Mouse (Mus musculus) gastrocnemius, postnatal 36 days (tissue): ENCODE results near the gene Cux2. TPM values are rescaled to one million over a fixed set of nuclear protein-coding genes. Genes with fewer than 3 reads are reported as not detected.

Experiments
- DNase-seq, 2 experiments: peaks; one replicate each; pipeline ENCODE4 v3.0.0; 2022
- intact Hi-C: fragments of 180-260 bp; cut with DNase I; formaldehyde crosslinking; loops from one replicate; pipeline ENCODE4 v1.15.1; 2025
- total RNA-seq, 2 experiments: library from RNA; stranded (reverse); gene quantifications; 2 replicates each; pipeline ENCODE4 v1.2.3; 2021

Gene Cux2
- total RNA-seq, 2 experiments from 2014 or later = 1.9 to 2.3 TPM

DNA sequence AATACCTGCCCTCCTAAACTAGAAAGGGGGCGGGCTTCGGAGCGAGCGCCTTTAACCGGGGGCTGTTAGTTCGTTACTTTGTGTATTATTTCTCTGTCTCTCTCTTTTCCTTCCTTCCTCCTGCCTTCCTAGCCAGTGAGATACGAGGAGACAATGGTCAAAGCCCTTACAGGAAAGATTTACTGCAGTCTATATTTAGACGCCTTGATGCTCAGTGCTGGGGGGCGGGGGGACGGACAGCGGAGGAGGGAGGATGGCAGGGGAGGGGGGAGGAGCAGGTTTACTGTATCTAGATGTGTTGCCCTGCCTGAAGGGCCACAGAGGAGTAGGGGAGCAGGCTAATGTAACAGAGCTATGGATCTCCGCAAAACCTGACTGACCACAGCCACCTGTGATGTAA is 12.6 kb upstream of the Cux2 start:
- intact Hi-C loops = no loop called here
- no peak for DNase-seq

DNA sequence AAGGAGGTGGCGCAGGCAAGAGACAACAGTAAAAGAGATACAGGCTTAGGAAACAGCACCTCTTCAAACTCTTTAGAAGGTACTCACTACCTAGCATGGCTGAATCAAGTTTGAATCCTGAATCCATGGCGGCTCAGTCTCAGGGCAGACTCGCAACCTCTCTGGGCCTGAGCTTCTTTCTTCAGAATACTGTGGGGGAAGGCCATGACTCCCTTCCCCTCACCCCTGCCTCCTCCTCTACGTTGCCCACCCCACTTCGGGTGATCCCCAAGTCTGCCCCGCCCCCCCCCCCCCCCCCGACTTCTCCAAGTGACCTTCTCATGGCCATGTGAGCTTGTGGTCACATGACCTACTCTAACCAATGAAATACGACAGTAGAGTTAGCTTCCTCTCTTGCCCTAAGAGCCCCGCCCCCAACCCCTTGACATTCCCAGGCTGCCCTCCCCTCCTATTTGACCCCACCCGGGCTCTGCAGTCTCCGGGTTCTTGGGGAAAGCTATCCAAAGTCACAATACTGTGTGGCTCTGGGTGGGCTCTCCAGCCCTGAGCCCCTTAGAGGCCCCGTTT is 10.9 kb upstream of the Cux2 start:
- no peak for DNase-seq
- intact Hi-C loops = no loop called here

DNA sequence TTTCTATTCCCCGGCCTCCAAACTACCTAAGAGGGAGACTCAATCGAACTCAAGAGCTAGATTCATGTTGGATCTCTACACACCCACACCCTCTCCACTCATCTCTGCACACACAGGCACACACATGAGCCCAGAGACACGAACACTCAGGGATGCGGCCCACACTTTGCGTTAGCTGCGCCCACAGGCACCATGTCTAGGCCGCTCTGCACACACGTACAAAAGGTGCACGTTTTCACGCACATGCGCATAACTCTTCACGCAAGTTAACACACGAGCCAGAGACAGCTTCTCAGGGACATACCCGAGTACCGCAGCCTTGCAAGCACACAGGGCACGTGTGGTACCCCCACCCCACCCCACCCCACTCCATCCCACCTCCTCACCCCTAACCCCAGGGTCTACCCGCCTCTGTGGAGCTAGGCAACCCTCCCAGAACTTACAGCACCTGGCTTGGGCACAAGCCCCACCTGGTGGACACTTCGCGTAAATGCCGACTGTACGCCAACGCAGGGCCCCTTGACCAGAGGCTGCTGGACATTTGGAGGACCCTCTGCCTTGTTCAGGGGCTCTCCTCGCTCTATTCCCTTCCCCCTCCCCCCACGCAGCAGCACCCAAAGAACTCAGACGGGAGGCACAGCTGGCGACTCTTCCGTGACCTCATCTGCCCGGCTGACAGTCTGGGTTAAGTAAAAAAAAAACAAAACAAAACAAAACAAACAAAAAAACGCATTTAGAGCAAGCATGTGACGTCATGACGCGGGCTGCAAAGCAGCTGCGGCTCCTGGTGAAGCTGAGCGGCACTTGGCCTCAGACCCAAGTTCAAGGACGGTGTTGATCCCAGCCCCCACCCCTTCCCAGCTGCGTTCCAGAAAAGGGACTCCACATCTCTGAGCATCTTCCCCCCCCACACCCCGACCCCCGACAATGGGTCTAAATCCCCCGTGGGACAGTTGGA is 9.4 kb upstream of the Cux2 start:
- DNase-seq = peak; percentile 38 to 48
- intact Hi-C loops = loop anchor here (2.0 to 5.0 kb wide), 3 partner anchors 115 to 187 kb away; no protein-coding TSS in a partner anchor

DNA sequence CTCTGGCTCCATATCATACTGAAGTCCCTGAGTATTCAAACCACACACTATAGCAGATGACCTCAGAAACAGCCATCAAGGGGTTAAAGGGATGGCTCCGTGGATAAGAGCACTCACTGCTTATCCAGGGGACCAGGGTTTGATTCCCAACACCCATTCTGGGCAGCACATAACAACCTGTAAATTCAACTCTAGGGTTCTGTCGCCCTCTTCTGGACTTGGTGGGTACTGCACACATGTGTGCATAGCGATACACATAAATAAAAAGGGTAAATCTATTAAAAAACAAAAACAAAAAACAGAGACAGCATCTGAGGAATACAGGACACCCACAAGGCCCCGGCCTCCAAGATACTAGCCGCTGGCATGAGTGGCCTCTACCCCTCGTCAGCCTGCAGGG is 7.7 kb upstream of the Cux2 start:
- intact Hi-C loops = loop anchor here (2.0 to 5.0 kb wide), 3 partner anchors 113 to 185 kb away; no protein-coding TSS in a partner anchor

DNA sequence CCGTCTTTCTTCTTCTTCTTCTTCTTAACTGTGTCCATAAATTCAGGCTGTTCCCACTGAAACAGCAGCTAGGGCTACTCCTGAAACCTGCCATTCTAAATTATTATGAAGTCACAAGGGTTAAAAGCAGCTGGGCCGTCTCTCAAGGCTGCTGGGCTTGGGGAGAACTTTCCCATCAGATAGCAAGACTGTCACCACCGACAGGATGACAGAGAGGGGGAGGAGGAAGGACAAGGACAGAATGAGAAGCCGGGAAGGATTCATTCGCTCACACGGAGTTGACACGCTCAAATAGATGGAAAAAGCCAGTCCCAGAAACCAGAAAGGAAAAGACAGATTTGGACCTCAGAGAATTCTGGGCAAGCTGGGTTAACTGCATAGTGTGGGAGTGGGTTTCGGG is 6.7 kb upstream of the Cux2 start:
- DNase-seq = no peak
- intact Hi-C loops = loop anchor here (5.0 kb wide), 2 partner anchors 164 to 184 kb away; no protein-coding TSS in a partner anchor

More for the DNA sequence above, 7.7 kb upstream of the Cux2 start:
- DNase-seq = no peak

DNA sequence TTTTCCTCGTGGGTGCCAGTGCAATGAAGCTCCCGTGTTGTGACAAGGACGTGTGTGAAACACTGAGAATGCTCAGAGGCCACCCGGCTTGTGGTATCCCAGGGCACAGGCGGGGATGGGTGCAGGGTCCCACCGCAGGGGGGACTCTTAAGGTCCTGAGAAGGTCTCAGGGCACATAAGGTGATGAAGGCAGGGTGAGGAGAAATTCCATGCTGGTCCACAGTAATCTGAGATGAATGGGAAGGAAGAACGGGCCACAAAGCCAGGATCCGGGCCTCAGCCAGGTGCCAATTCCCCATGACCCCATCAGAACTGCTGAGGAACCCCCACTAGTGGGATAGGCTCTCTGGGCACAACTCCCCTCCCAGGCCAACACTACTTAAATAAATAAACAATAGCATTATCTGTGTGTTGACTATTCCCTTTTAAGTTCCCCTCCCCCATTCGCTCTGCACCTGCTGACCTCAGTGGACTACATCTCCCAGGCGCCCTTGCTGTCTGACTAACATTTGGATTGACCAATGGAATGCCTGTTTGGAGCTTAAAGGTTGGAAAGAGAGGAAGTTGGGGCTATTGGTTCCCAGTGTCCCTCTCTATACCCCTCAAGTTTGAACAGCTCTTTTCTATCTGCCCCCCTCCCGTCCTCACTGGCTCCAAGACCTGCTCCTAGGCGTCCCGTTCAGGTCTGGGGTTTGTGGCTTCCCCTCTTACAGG is 4.4 kb upstream of the Cux2 start:
- DNase-seq = no peak
- intact Hi-C loops = no loop called here

DNA sequence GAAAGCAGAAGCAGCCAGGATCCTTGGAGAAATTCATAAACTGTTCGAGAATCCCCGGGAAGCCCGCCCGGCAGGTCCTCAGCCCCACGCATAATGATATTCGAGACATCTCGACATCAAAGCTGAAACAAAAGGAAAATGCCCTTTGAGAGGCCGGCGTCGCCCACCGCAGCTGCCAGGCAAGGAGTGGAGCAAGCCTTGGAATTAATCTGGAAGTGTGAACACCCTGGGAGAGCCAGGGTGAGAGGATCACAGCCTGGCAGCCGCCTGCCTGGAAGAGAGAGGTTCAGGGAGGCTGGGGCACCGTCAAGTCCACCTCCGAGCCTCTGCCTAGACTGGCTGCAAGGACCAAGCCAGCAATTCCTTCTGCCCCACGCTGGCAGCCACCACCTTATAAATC is 3.7 kb upstream of the Cux2 start:
- intact Hi-C loops = no loop called here
- no peak for DNase-seq

DNA sequence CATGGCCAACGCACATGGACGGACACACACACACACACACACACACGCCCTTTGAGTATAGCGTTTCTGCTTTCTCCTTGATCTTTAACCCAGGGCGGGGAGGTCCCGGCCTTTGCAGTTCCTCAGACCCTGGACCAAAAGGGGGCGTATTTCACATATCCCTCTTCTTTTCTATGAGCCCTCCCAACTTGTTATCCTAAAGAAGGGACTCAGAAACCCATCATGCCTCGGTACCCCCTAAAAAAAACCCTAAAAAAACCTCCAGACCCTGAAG is 867 bp upstream of the Cux2 start:
- DNase-seq = no peak
- intact Hi-C loops = loop anchor here (2.0 kb wide), 1 partner anchor 38 kb away; no protein-coding TSS in a partner anchor

DNA sequence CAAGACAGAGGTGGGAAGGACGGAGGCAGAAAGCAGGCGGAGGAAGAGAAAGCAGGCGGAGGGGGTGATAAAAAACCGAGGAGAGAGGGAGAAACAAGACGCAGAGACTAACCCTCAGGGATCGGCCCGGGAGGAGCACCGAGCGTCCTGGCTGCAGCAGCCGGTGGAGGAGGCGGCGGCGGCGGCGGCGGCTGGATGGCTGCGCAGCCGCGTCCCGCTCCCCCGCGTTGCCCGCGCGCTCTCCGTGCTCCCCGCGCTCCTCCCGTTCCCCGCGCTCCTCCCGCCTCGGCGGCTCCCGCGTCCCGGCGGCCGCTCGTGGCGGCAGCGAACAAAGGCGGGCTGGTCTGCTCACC is 262 bp downstream of the Cux2 start:
- peak; percentile 21 to 29 for DNase-seq
- intact Hi-C loops = loop anchor here (2.0 kb wide), 1 partner anchor 39 kb away; no protein-coding TSS in a partner anchor

DNA sequence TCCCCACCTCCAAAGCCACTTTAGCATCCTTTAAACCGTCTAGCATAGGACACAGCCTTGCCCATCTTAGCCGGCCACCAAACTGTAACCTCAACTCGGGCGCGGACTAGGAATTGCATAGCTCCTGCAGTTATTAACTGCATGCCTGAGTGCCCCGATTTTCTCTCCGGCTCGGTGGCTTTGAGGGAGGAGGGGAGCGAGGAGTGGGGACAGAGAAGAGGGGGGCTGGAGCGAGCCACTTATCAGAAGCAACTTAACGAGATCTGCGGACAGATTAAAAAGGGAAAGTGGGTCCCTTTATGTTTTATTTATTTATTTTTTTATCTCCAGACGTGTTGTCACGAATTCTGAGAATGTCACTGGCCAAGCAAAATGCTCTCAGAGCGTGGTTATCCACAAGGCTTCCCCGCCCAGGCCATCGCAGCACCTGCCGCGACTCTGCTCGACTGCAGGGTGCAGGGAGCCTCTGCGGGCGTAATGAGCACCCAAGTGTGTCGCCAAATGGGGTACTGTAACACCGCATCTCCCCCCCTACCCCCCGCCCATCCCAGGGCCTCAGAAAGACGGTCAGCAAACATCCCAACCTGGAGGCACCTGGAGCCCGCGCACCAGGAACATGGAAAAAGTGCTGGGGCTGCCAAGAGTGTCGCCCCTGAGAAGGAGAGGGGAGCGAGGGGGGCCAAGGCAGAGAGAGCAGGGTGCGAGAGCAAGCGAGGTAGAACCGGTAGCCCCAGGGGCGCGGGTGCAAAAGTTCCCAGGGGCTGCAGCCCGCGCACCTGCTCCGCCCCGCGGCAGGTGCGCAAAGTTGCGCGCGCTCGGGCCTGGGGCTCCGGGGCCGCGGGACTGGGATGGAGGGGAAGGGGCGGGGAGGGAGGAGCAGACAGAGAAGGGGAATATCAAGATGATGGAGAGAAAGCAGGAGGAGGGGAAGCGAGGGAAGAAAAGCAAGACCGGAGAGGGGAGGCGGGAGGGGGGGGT is 927 bp downstream of the Cux2 start:
- no peak for DNase-seq
- intact Hi-C loops = no loop called here

DNA sequence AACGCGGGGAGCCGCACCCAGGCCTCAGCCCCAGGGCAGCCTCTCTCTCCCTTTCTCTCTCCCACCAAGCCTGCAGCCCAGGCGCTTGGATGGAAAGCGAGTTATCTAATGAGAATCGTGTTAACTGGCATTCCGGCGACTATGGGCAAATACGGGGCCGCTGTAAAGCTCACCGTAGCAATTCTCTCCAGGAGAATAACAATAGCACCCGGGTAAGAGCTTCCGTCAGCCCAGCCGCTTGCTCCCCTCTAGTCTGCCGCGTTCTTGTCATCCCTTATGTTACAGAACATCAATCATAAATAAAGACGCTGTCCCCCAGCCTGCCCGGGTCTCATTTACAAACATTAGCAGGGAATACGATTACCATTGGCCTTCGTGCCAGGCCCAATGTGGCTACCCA is 1.6 kb downstream of the Cux2 start:
- intact Hi-C loops = no loop called here

DNA sequence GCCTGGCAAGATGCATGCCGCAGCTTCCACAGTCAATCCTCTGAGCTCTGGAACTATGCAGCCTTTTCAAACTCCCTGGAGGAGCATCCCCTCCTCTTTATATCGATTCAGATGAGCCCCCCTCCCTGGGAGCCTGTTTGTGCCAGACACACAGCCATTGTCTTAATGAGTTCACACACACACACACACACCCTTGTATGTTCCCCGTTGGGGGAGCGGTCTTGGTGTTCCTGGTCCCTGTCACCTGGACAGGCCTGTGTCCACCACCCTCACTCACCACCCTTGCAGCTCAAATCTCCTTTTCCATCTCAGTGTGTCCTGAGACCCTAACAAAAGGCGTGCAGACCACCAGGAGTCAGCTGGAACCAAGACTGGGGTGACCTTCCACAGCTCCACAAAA is 2.1 kb downstream of the Cux2 start:
- intact Hi-C loops = no loop called here
- DNase-seq = no peak

More for the DNA sequence above, 1.6 kb downstream of the Cux2 start:
- DNase-seq = no peak

DNA sequence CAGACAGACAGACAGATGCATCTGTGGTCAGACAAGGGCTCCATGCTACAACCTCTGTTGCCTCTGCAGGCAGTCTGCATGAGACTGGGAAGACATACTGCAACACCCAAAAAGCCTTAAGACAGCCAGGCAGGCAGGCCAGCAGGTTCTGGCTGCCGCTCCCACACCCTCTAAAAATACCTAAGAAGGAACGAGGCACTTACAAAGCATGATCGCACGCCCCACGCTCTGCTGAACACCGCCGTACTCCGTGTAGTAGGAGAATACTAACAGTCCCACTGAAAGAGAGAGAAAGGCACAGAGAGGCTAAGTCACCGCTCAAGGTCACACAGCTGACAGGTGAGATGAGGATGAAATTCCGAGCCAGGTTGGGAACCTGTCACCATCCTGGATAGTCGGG is 6.3 kb downstream of the Cux2 start:
- DNase-seq = no peak
- intact Hi-C loops = no loop called here

DNA sequence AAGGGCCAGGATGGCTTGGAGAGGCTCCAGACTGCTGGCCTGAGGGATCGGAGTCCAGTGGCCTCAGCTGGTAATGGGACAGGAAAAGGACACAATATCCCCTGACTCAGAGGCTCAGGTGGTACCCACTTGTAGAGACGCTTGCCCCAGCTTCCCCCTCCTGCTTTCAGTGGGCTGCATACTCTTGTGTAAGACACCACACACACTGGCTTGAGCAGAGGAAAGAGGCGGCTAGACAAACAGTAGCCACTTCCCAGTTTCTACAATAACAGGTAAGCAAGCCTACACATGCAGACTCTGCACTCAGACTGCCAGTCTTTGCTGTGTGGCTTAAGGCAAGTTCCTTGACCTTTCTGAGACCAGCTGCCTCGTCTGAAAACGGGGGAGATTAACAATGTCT is 14.6 kb downstream of the Cux2 start:
- intact Hi-C loops = no loop called here
- no peak for DNase-seq

DNA sequence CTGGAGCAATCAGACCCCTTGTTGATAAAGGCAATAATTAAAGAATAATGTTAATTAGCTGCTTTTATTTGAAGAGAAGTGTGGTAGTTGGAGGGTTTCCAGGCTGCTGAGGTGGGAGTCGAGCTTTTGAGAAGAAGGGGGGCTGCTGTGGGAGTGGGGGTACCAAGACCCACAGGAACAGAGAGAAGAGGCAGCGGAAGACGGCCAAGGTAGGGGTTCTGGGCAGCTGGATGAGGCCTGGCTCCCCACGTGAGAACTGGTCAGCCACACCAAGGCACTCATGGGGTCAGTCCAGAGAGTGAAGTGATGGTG is 16.8 kb downstream of the Cux2 start:
- DNase-seq = no peak
- intact Hi-C loops = no loop called here

DNA sequence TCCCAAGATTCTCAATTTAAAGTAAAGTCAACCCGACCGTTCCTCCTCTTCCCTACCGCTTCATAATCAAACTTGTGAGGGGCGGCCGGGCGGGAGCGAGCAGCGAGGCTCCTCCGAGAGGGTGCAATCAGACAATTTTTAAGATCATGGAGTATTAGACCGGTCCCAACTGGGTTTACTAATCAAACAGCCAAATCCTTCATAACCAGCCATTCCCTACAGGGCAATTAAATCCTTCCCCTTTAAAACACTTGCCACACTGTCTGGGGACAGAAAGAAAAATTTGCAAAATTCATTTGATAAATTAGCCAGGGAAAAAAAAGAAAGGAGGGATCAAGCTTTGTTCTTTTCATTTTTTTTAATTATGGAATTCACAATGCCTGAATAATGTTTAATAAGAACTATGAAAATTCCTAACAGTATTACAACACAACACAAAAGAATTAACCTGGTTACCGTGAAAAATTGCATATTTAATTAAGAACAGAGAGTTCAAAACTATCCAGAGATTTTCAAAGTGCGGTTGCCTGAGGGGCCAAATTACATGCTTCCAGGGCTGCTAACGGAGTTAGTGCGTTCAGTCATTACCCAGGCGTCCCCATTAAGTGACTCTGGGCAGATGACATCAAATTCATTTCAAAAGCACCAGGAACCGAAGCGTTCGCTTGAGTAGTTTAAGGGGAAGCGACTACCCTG is 17.3 kb downstream of the Cux2 start:
- no peak for DNase-seq
- intact Hi-C loops = no loop called here

DNA sequence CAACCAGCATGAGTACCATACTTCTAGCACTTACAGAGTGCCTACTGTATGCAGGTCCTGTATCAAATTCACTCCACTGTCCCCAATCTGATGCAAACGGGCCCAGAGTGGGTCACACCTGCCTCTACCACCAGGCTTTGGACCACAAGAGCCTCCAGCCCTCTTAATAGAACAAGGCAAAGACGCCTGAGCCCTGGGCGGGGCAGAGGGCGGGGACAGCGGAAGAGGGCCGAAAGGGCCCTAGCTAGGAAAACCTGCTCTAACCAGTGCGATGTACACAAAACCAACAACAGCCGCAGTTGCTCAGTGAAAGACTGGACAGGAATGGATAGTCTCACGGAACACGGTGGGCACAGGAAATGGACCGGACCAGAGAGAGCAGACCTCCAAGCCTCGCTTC is 18.8 kb downstream of the Cux2 start:
- intact Hi-C loops = no loop called here
- no peak for DNase-seq

DNA sequence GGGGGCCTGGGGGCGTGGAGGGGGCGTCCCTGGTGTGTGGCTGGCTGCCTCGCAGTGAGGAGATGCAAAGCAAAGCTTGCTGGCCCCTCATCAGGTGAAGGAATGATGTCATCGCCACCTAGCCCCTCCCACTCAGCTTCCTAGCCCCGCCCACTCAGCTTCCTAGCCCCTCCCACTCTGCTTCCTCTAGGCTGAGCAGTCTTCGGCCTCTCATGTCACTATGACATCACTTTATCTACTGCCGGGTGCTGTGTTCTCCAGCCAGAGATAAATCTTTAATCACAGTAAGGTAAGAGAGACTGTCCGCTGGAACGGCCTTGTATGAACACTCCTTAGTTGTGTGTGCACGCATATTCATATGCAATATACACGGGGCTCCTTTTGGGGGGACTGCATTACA is 19.3 kb downstream of the Cux2 start:
- intact Hi-C loops = no loop called here

DNA sequence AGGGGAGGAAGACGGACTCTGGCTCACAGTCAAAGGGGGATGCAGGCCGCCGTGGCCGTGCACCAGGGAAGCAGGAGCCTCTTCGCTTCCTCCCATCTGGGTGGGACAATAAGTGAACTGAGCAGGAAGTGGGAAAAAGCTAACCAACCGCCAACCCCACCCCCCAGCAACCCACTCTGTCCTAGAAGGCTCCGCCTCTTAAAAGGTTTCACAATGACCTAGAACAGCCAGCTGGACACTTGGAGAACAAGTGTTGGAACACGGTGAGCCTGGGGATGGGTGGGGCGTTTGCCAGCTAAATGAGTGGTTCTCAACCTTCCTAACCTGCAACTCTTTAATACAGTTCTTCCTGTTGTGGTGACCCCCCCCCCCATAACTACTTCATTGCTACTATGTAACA is 23.1 kb downstream of the Cux2 start:
- no peak for DNase-seq
- intact Hi-C loops = no loop called here

More for the DNA sequence above, 19.3 kb downstream of the Cux2 start:
- DNase-seq = no peak

DNA sequence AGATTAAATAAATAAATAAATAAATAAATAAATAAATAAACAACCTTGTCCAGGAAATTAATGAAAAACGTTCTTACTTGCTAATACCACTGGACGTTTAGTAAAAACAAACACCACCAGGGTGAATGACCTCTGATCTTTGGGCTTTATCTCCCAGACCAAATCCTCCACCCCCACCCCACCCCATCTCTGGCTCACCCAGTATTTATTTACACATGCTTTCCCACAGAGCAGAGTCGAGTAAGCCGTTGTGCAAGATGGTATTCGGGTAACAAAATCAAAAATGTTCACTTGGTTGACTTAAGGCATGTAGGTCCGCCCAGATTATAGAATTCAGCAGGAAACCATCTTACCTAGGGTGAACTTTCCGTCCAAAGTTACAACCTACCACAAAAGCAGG is 23.6 kb downstream of the Cux2 start:
- intact Hi-C loops = no loop called here
- DNase-seq = no peak
